Mouse (Mus musculus) lung, postnatal 0 days (tissue): Measurements from ENCODE around the gene Polr1b.

Experiments used
- CTCF ChIP-seq: IDR thresholded peaks from 2 replicates; pipeline ENCODE4 v1.5.1; 2016; ENCODE audit warnings: antibody characterized with exemption, mild to moderate bottlenecking
- EP300 ChIP-seq: IDR thresholded peaks from 2 replicates; pipeline ENCODE4 v1.6.1; 2016; ENCODE audit warnings: antibody characterized with exemption, mild to moderate bottlenecking, control low read depth

- no peak for TF ChIP-seq CTCF
- TF ChIP-seq EP300, result no peak
Measured at GRCm38 (mm10) chr2:129115706-129116367, 15.0 kb downstream of the Polr1b start.
